Mouse (Mus musculus) v-Abl transformed pro-B cells (cell line): ENCODE data around the gene Slc6a17.

Source experiments
- in situ Hi-C, 2 experiments: fragments of 400-800 bp; cut with MboI; formaldehyde crosslinking; loops; one replicate each; pipeline ENCODE4 v1.15.1; 2025; ENCODE audit not compliant: unreplicated experiment in 2 of 2

Gene Slc6a17

DNA sequence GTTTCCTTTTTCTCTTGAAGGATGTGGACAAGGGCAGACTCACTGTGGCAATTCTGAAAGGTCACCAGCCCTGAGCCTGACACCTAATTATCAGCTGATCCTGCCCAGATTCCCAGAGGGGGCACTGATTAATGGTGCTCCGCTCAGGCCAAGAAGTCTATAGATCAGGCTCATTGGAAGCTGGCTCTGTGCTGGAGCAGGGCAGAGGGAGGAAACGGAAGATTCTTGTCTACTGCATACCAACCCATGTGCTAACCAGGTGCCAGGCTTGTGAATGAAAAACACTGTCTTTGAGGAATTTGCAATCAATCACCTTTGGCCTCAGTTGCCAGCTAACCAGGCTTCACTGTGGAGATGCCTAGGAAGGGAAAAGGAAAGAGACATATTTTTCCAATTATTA, 97.7 kb downstream of the Slc6a17 start:
- in situ Hi-C loops, result no loop called here
